Mouse (Mus musculus): Measurements from ENCODE around the gene Bysl.

DNA sequence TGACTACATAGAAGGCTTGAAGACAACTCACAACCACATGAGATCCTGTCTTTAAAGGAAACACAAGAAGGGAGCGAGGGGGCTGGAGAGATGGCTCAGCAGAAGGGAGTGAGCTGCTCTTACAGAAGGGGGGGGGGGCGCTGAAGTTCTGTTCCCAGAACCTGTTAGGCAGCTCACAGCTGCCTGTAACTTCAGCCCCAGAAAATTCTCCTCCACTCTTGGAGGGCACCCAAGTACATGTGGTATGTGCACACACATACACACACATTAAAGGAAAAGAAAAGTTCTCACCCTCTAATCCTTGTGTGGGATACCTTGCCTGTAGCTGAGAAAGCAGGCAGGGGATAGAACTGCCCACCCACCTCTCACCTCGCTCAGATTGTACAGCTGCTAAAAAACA lies 54.1 kb downstream of the Bysl start:
- TF ChIP-seq CTCF (IDR thresholded peaks at IDR 0.05; ENCODE audit: low read depth, low read length), result no peak
- TF ChIP-seq POLR2A (IDR thresholded peaks at IDR 0.05; ENCODE audit: extremely low read depth, insufficient read depth, low read length), result no peak

Measured in liver, adult 2 months (tissue).